Mouse (Mus musculus): ENCODE results near the gene Slc9b1. TPM values are rescaled to one million over a fixed set of nuclear protein-coding genes. Genes with fewer than 3 reads are reported as not detected.

Slc9b1 gene
- polyA plus RNA-seq, 1 experiment from 2014 or later: 0.23 TPM

Other genes with a start within 250 kb of the Slc9b1 start
- 30.7 and 34.6 TPM in 2 replicates for gene Cenpe, start 135.5 kb upstream of the Slc9b1 start, polyA plus RNA-seq (2014; fragmentation: Nextera tagmentation; extraction: Ambion mirVana)
- 1.3 and 1.7 TPM in 2 replicates for gene Bdh2, start 66.8 kb upstream of the Slc9b1 start, polyA plus RNA-seq (2014; fragmentation: Nextera tagmentation; extraction: Ambion mirVana)
- gene Slc9b2, start 40.3 kb upstream of the Slc9b1 start, polyA plus RNA-seq (2014; fragmentation: Nextera tagmentation; extraction: Ambion mirVana): 0.62 and 1.0 TPM in 2 replicates
- 58.1 and 59.1 TPM in 2 replicates for gene Cisd2, start 75.9 kb downstream of the Slc9b1 start, polyA plus RNA-seq (2014; fragmentation: Nextera tagmentation; extraction: Ambion mirVana)
- 502 and 537 TPM in 2 replicates for gene Ube2d3, start 90.1 kb downstream of the Slc9b1 start, polyA plus RNA-seq (2014; fragmentation: Nextera tagmentation; extraction: Ambion mirVana)
- gene Manba, start 137.6 kb downstream of the Slc9b1 start, polyA plus RNA-seq (2014; fragmentation: Nextera tagmentation; extraction: Ambion mirVana): 9.7 TPM in 2 replicates